Mouse (Mus musculus) ES-Bruce4 (cell line): ENCODE measurements around the gene Xaf1. TPM values are rescaled to one million over a fixed set of nuclear protein-coding genes. Genes with fewer than 3 reads are reported as not detected.

Source experiments
- H3K27ac ChIP-seq: 2 replicates; pipeline ENCODE4 v1.5.1; 2012; ENCODE audit warnings: low read length, inconsistent platforms; ENCODE audit not compliant: insufficient read depth
- H3K27me3 ChIP-seq: 2 replicates; pipeline ENCODE4 v1.6.1; 2012; ENCODE audit warnings: mild to moderate bottlenecking, low read length, inconsistent platforms; ENCODE audit not compliant: control insufficient read depth, poor library complexity, insufficient read depth, severe bottlenecking
- H3K36me3 ChIP-seq: 2 replicates; pipeline ENCODE4 v1.6.1; 2012; ENCODE audit warnings: inconsistent platforms, mild to moderate bottlenecking, low read length, moderate library complexity; ENCODE audit not compliant: control insufficient read depth, poor library complexity, insufficient read depth, severe bottlenecking
- H3K4me1 ChIP-seq: one replicate; pipeline ENCODE4 v1.8.1; 2011; ENCODE audit warnings: low read length; ENCODE audit not compliant: control insufficient read depth, insufficient read depth
- H3K4me3 ChIP-seq: 2 replicates; pipeline ENCODE4 v1.5.1; 2011; ENCODE audit warnings: low read depth, mild to moderate bottlenecking, low read length
- H3K9ac ChIP-seq: 2 replicates; pipeline ENCODE4 v1.6.1; 2012; ENCODE audit warnings: low read depth, mild to moderate bottlenecking, inconsistent platforms; ENCODE audit not compliant: poor library complexity, severe bottlenecking
- H3K9me3 ChIP-seq: replicated peaks from 2 replicates; pipeline ENCODE4 v1.6.1; 2012; ENCODE audit warnings: mild to moderate bottlenecking, low read length, inconsistent platforms; ENCODE audit not compliant: control insufficient read depth, poor library complexity, insufficient read depth, severe bottlenecking
- CTCF ChIP-seq: IDR thresholded peaks from one replicate; pipeline ENCODE4 v1.8.1; 2011; ENCODE audit warnings: low read depth, low read length
- EP300 ChIP-seq: IDR thresholded peaks from 2 replicates; pipeline ENCODE4 v1.6.1; 2011; ENCODE audit warnings: low read depth, low read length; ENCODE audit not compliant: insufficient read depth
- POLR2A ChIP-seq: IDR thresholded peaks from one replicate; pipeline ENCODE4 v1.8.1; 2011; ENCODE audit warnings: low read length; ENCODE audit not compliant: insufficient read depth
- polyA plus RNA-seq: library from polyadenylated mRNA; stranded (reverse); fragments of >200 nt; gene quantifications from 2 replicates; pipeline ENCODE4 v1.2.4, GENCODE M21; 2011; ENCODE audit warnings: low read depth; ENCODE audit not compliant: missing spikeins, insufficient read depth, insufficient read length

Xaf1 gene
- polyA plus RNA-seq, 1 experiment: 9.0 TPM

DNA sequence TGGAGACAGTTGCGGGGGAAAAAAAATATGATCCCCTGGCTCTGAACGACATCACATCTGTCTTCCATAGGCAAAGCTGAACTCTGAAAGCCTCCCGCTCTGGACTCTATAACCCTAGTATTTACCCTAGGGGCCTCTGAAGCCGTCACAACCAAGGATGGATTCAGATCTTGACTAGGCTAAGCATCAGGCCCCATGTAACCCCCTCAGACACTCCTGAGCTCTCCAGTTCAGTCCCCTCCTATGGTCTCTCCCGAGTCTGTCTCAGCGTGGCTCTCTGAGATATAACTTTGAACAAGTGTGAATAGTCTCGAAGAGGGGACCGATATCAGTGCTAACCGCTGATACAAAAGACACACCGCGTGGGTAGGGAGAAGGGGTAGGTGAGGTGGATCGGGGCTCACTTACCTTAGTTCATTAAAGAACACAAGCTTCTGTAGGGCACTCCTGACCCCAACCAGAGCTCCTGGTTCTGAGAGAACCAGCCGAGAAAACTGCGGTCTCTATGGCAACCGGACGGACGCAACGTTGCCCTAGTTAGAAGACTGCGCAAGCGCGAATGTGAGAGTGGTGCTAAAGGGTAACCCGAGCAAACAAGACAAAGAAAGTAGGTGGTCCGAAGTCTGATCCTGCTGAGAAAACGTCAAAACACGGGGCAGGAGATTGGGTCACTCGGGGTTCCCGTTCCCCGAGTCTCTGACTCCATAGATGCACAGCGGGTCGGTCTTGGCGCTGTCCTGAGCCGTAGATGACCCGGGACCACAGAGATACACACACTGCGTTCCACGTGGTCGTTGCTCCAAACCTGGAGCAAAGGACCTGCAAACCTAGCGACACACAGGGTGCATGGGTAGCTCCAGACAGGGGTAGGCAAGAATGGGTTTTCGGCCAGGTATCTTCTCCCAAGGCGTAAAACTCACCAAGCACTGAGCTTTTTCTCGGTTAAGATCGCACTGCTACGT is 60.2 kb downstream of the Xaf1 start:
- Histone ChIP-seq H3K9me3 (no peaks in the 10 kb centered on the region), H3K27me3 (no peaks in the 10 kb centered on the region), H3K4me3 (peak overlapping the region; percentile 18), H3K9ac (no peak overlapping the region), H3K36me3 (no peaks in the 10 kb centered on the region), H3K27ac (no peak overlapping the region), H3K4me1 (no peaks in the 10 kb centered on the region)
- TF ChIP-seq POLR2A: no peak
- TF ChIP-seq CTCF: no peak
- TF ChIP-seq EP300: no peak

DNA sequence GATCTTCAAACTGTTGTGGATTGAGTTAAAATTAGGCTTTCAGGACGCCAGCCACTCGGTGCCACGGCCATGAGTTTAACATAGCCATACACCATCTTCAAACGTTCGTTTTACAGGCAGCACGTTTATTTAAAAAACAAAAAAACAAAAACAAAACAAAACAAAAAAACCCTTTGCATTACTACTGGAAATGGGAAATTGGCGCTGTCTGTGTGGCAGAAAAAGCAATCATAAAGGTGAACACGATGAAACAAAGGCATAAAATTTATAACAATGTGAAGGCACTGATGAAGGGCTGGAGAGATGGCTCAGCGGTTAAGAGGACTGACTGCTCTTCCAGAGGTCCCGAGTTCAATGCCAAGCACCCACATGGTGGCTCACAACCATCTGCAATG is 60.9 kb downstream of the Xaf1 start, which contains the start of gene Tekt1:
Tekt1 (minus strand) TSS at position 96 of the 395 bp plus-strand sequence.
- Histone ChIP-seq H3K9me3 (no peaks in the 10 kb centered on the region), H3K4me3 (peak within 1 kb of the TSS; percentile 18), H3K9ac (no peak within 1 kb of the TSS), H3K27ac (no peak within 1 kb of the TSS), H3K4me1 (no peaks in the 10 kb centered on the region), H3K27me3 (no peaks in the 10 kb centered on the region), H3K36me3 (no peaks in the 10 kb centered on the region)
- TF ChIP-seq CTCF: no peak
- no peak for TF ChIP-seq POLR2A
- no peak for TF ChIP-seq EP300

Other genes with a start within 250 kb of the Xaf1 start
- 0.24 and 0.42 TPM in 2 replicates for gene Pitpnm3, start 165.9 kb upstream of the Xaf1 start, polyA plus RNA-seq
- gene Gm43951, start 94.8 kb upstream of the Xaf1 start, polyA plus RNA-seq: 4.4 and 5.1 TPM in 2 replicates
- gene 4933427D14Rik, start 94.2 kb upstream of the Xaf1 start, polyA plus RNA-seq: 14.5 and 16.0 TPM in 2 replicates
- 101 and 110 TPM in 2 replicates for gene Txndc17, start 94.1 kb upstream of the Xaf1 start, polyA plus RNA-seq
- gene Med31, start 86.0 kb upstream of the Xaf1 start, polyA plus RNA-seq: 25.3 and 25.7 TPM in 2 replicates
- gene Slc13a5, start 34.4 kb upstream of the Xaf1 start, polyA plus RNA-seq: 0.31 and 1.4 TPM in 2 replicates
- gene Fbxo39, start 12.8 kb downstream of the Xaf1 start, polyA plus RNA-seq: not detected in 2 replicates
- 0.64 and 0.87 TPM in 2 replicates for gene Tekt1, start 60.8 kb downstream of the Xaf1 start, polyA plus RNA-seq
- gene Smtnl2, start 110.1 kb downstream of the Xaf1 start, polyA plus RNA-seq: 19.7 and 24.3 TPM in 2 replicates
- gene Ggt6, start 133.9 kb downstream of the Xaf1 start, polyA plus RNA-seq: not detected in 2 replicates
- gene Mybbp1a, start 139.7 kb downstream of the Xaf1 start, polyA plus RNA-seq: 296 and 298 TPM in 2 replicates
- gene Spns2, start 188.3 kb downstream of the Xaf1 start, polyA plus RNA-seq: 0.48 and 1.3 TPM in 2 replicates
- gene Spns3, start 248.9 kb downstream of the Xaf1 start, polyA plus RNA-seq: 0.15 TPM in 1 of 2 replicates, not detected in the other